Mouse (Mus musculus): Measurements from ENCODE around the gene Hint2.

- TF ChIP-seq CTCF (IDR thresholded peaks at IDR 0.05; ENCODE audit: insufficient read depth, low read length), result no peak
- TF ChIP-seq POLR2A (IDR thresholded peaks at IDR 0.05; ENCODE audit: borderline replicate concordance, extremely low read depth, low read depth, low read length), result no peak
Observed at GRCm38 (mm10) chr4:43653161-43654015, 2.9 kb downstream of the Hint2 start, which contains the start of gene Spag8.
